Mouse (Mus musculus): ENCODE results near the gene Pik3c2g. TPM values are rescaled to one million over a fixed set of nuclear protein-coding genes. Genes with fewer than 3 reads are reported as not detected.
"Not testable (repeated sequence)": the region's sequence is repeated elsewhere in the genome, so short reads cannot be mapped to it uniquely, and the experiment has no call there.

The Pik3c2g gene
- polyA plus RNA-seq, 1 experiment from 2014 or later: 0.49 TPM

DNA sequence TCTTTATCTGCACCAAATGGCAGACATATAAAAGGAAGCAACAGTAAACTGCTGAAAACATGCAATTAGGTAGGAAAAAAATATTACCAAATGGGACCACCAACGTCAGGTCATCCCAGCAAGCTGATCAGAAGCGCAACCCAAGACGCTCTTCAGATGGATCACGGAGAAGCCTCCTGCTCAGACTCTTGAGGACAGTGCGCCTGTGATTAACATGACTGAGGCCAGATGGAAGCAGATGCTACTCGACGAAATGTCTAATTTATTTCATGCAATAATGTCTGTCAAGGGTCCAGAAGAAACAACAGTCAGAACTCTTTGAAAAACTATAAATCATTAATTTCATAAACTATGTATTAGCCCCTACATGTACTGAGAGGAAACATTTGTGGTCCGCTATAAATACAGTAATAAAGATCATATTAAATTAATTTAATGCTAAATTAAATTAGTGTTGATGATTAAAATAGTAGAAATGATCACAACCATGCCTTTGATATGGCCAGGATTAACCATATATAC is 312.7 kb downstream of the Pik3c2g start:
- DNase-seq (ENCODE audit: low spot score) (no peak), ATAC-seq (ENCODE audit: low FRiP score) (no peak)
- Histone ChIP-seq H3K27ac (ENCODE audit: low read depth, low read length) (no peak overlapping the region), H3K4me2 (replicated peaks; ENCODE audit: low read depth, low read length) (no peak overlapping the region), H3K36me3 (ENCODE audit: control insufficient read depth, insufficient read depth, low read length) (no peaks in the 10 kb centered on the region), H3K9ac (ENCODE audit: low read depth, low read length) (no peak overlapping the region), H3K27me3 (ENCODE audit: control insufficient read depth, insufficient read depth, low read length) (no peaks in the 10 kb centered on the region), H3K9me3 (ENCODE audit: control insufficient read depth, low read length) (no peaks in the 10 kb centered on the region), H3K4me1 (replicated peaks; ENCODE audit: control insufficient read depth, insufficient read depth, low read length) (no peaks in the 10 kb centered on the region), H3K4me3 (ENCODE audit: low read depth, low read length) (no peak overlapping the region)
- WGBS: 93% methylated on average over 8 of the region's 8 CpGs

- Histone ChIP-seq H3K36me3 (ENCODE audit: control insufficient read depth, insufficient read depth, low read length) (no peaks in the 10 kb centered on the region), H3K27me3 (ENCODE audit: control insufficient read depth, insufficient read depth, low read length) (no peaks in the 10 kb centered on the region), H3K9ac (ENCODE audit: low read depth, low read length) (no peak overlapping the region), H3K4me3 (ENCODE audit: low read depth, low read length) (no peak overlapping the region), H3K4me2 (replicated peaks; ENCODE audit: low read depth, low read length) (no peak overlapping the region), H3K9me3 (ENCODE audit: control insufficient read depth, low read length) (no peaks in the 10 kb centered on the region), H3K27ac (ENCODE audit: low read depth, low read length) (no peak overlapping the region), H3K4me1 (replicated peaks; ENCODE audit: control insufficient read depth, insufficient read depth, low read length) (no peaks in the 10 kb centered on the region)
- DNase-seq (ENCODE audit: low spot score) (no peak), ATAC-seq (ENCODE audit: low FRiP score) (no peak)
- WGBS: 74% methylated on average over 4 of the region's 4 CpGs
Observed at GRCm38 (mm10) chr6:139901801-139902200, 314.8 kb downstream of the Pik3c2g start.

DNA sequence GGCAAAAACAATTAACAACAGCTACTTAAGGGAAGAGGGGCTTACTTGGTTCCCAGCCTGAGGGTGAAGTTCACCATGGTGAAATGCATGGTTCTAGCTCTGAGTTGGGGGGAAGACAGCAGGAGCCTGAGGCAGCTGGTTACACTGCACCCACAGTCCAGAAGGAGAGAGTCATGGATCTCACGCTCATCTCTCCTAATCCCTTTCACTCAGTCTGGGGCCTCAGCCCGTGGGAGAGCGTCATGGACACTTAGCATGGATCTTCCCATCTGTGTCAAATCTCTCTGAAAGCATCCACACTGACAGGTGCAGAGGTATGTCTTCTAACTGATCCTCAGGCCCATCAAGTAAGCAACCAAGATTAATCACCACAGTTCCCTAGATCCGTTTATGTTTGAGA is 320.1 kb downstream of the Pik3c2g start:
- 82% methylated on average over 4 of the region's 4 CpGs for WGBS

GRCm38 (mm10) chr6:139908997-139909669 is 322.1 kb downstream of the Pik3c2g start:
- Histone ChIP-seq H3K4me1 (replicated peaks; ENCODE audit: control insufficient read depth, insufficient read depth, low read length) (no peaks in the 10 kb centered on the region), H3K9me3 (ENCODE audit: control insufficient read depth, low read length) (no peaks in the 10 kb centered on the region), H3K27me3 (ENCODE audit: control insufficient read depth, insufficient read depth, low read length) (no peaks in the 10 kb centered on the region), H3K27ac (ENCODE audit: low read depth, low read length) (no peak overlapping the region), H3K9ac (ENCODE audit: low read depth, low read length) (no peak overlapping the region), H3K36me3 (ENCODE audit: control insufficient read depth, insufficient read depth, low read length) (no peaks in the 10 kb centered on the region), H3K4me3 (ENCODE audit: low read depth, low read length) (no peak overlapping the region), H3K4me2 (replicated peaks; ENCODE audit: low read depth, low read length) (no peak overlapping the region)
- no peak for ATAC-seq (ENCODE audit: low FRiP score)
- 71% methylated on average over 12 of the region's 12 CpGs for WGBS
- no peak for DNase-seq (ENCODE audit: low spot score)

More for the DNA sequence above, 320.1 kb downstream of the Pik3c2g start:
- DNase-seq (ENCODE audit: low spot score) (no peak), ATAC-seq (ENCODE audit: low FRiP score) (no peak)
- H3K36me3 ChIP-seq (ENCODE audit: control insufficient read depth, insufficient read depth, low read length): no peaks in the 10 kb centered on the region
- no peak overlapping the region for H3K4me3 ChIP-seq (ENCODE audit: low read depth, low read length)
- H3K27me3 ChIP-seq (ENCODE audit: control insufficient read depth, insufficient read depth, low read length): no peaks in the 10 kb centered on the region
- no peaks in the 10 kb centered on the region for H3K9me3 ChIP-seq (ENCODE audit: control insufficient read depth, low read length)
- H3K27ac ChIP-seq (ENCODE audit: low read depth, low read length): no peak overlapping the region
- no peak overlapping the region for H3K9ac ChIP-seq (ENCODE audit: low read depth, low read length)
- H3K4me1 ChIP-seq (replicated peaks; ENCODE audit: control insufficient read depth, insufficient read depth, low read length): no peaks in the 10 kb centered on the region
- no peak overlapping the region for H3K4me2 ChIP-seq (replicated peaks; ENCODE audit: low read depth, low read length)

- no peak overlapping the region for H3K27ac ChIP-seq (ENCODE audit: low read depth, low read length)
- no peaks in the 10 kb centered on the region for H3K36me3 ChIP-seq (ENCODE audit: control insufficient read depth, insufficient read depth, low read length)
- H3K4me2 ChIP-seq (replicated peaks; ENCODE audit: low read depth, low read length): no peak overlapping the region
- no peak overlapping the region for H3K4me3 ChIP-seq (ENCODE audit: low read depth, low read length)
- no peak overlapping the region for H3K9ac ChIP-seq (ENCODE audit: low read depth, low read length)
- WGBS: 86% methylated on average over 5 of the region's 5 CpGs
- no peaks in the 10 kb centered on the region for H3K27me3 ChIP-seq (ENCODE audit: control insufficient read depth, insufficient read depth, low read length)
- no peaks in the 10 kb centered on the region for H3K4me1 ChIP-seq (replicated peaks; ENCODE audit: control insufficient read depth, insufficient read depth, low read length)
- ATAC-seq (ENCODE audit: low FRiP score) (no peak), DNase-seq (ENCODE audit: low spot score) (no peak)
- H3K9me3 ChIP-seq (ENCODE audit: control insufficient read depth, low read length): no peaks in the 10 kb centered on the region
Observed at GRCm38 (mm10) chr6:139928766-139929165, 341.7 kb downstream of the Pik3c2g start.

GRCm38 (mm10) chr6:139934861-139935260 is 347.8 kb downstream of the Pik3c2g start:
- no peak for ATAC-seq (ENCODE audit: low FRiP score)
- Histone ChIP-seq H3K4me3 (ENCODE audit: low read depth, low read length) (no peak overlapping the region), H3K9ac (ENCODE audit: low read depth, low read length) (no peak overlapping the region), H3K9me3 (ENCODE audit: control insufficient read depth, low read length) (no peaks in the 10 kb centered on the region), H3K27me3 (ENCODE audit: control insufficient read depth, insufficient read depth, low read length) (no peaks in the 10 kb centered on the region), H3K36me3 (ENCODE audit: control insufficient read depth, insufficient read depth, low read length) (no peaks in the 10 kb centered on the region), H3K27ac (ENCODE audit: low read depth, low read length) (no peak overlapping the region), H3K4me2 (replicated peaks; ENCODE audit: low read depth, low read length) (no peak overlapping the region), H3K4me1 (replicated peaks; ENCODE audit: control insufficient read depth, insufficient read depth, low read length) (no peaks in the 10 kb centered on the region)
- 80% methylated on average over 2 of the region's 2 CpGs for WGBS
- no peak for DNase-seq (ENCODE audit: low spot score)

- not testable (repeated sequence) for H3K4me3 ChIP-seq (ENCODE audit: low read depth, low read length); H3K27ac ChIP-seq (ENCODE audit: low read depth, low read length); H3K9me3 ChIP-seq (ENCODE audit: control insufficient read depth, low read length); DNase-seq (ENCODE audit: low spot score); ATAC-seq (ENCODE audit: low FRiP score); H3K36me3 ChIP-seq (ENCODE audit: control insufficient read depth, insufficient read depth, low read length); H3K4me1 ChIP-seq (replicated peaks; ENCODE audit: control insufficient read depth, insufficient read depth, low read length); H3K27me3 ChIP-seq (ENCODE audit: control insufficient read depth, insufficient read depth, low read length); H3K4me2 ChIP-seq (replicated peaks; ENCODE audit: low read depth, low read length); H3K9ac ChIP-seq (ENCODE audit: low read depth, low read length)
- 96% methylated on average over 4 of the region's 4 CpGs for WGBS
Observed at GRCm38 (mm10) chr6:139937581-139937980, 350.6 kb downstream of the Pik3c2g start.

GRCm38 (mm10) chr6:139947106-139947879 is 360.3 kb downstream of the Pik3c2g start:
- ATAC-seq (ENCODE audit: low FRiP score): no peak
- no peak for DNase-seq (ENCODE audit: low spot score)
- WGBS: 84% methylated on average over 8 of the region's 8 CpGs

DNA sequence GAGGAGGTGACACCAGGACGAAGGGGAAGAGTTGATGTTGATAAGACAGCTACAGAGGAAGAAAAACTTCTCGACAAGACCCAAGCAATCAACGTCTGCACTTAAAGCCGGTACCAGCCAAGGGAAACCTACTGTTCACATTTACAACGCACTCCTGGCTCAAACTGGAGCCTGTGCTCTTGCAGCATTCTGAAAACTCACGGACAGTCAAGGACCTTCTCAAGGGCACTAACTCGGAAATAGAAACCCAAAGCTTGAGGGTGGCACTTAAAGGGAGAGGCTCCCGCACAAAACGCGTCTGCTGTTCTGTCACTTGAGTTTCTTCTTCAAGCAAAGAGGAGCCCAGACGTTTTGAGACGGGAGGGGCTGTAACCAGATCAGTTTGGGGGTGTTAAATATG is 366.6 kb downstream of the Pik3c2g start:
- H3K27me3 ChIP-seq (ENCODE audit: control insufficient read depth, insufficient read depth, low read length): no peaks in the 10 kb centered on the region
- 86% methylated on average over 12 of the region's 12 CpGs for WGBS
- H3K36me3 ChIP-seq (ENCODE audit: control insufficient read depth, insufficient read depth, low read length): no peaks in the 10 kb centered on the region
- no peaks in the 10 kb centered on the region for H3K4me1 ChIP-seq (replicated peaks; ENCODE audit: control insufficient read depth, insufficient read depth, low read length)
- no peaks in the 10 kb centered on the region for H3K9me3 ChIP-seq (ENCODE audit: control insufficient read depth, low read length)
- H3K9ac ChIP-seq (ENCODE audit: low read depth, low read length): no peak overlapping the region
- DNase-seq (ENCODE audit: low spot score) (no peak), ATAC-seq (ENCODE audit: low FRiP score) (no peak)
- no peak overlapping the region for H3K4me3 ChIP-seq (ENCODE audit: low read depth, low read length)
- H3K4me2 ChIP-seq (replicated peaks; ENCODE audit: low read depth, low read length): no peak overlapping the region
- H3K27ac ChIP-seq (ENCODE audit: low read depth, low read length): no peak overlapping the region

More at GRCm38 (mm10) chr6:139947106-139947879, 360.3 kb downstream of the Pik3c2g start:
- Histone ChIP-seq H3K9ac (ENCODE audit: low read depth, low read length) (no peak overlapping the region), H3K36me3 (ENCODE audit: control insufficient read depth, insufficient read depth, low read length) (no peaks in the 10 kb centered on the region), H3K4me2 (replicated peaks; ENCODE audit: low read depth, low read length) (no peak overlapping the region), H3K4me3 (ENCODE audit: low read depth, low read length) (no peak overlapping the region), H3K9me3 (ENCODE audit: control insufficient read depth, low read length) (no peaks in the 10 kb centered on the region), H3K4me1 (replicated peaks; ENCODE audit: control insufficient read depth, insufficient read depth, low read length) (no peaks in the 10 kb centered on the region), H3K27me3 (ENCODE audit: control insufficient read depth, insufficient read depth, low read length) (no peaks in the 10 kb centered on the region), H3K27ac (ENCODE audit: low read depth, low read length) (no peak overlapping the region)

Data from hindbrain, embryonic 11.5 days (tissue).